Mouse (Mus musculus) ES-E14 (cell line): ENCODE measurements around the gene Hmcn1. TPM values are rescaled to one million over a fixed set of nuclear protein-coding genes. Genes with fewer than 3 reads are reported as not detected.

ENCODE experiments used
- DNase-seq: peaks from one replicate; pipeline ENCODE4 v3.0.0-alpha.2; 2013; ENCODE audit warnings: low read depth, low spot score
- H3K27ac ChIP-seq: 2 replicates; pipeline ENCODE4 v1.5.1; 2012; ENCODE audit warnings: low read depth, mild to moderate bottlenecking, low read length, moderate library complexity, mixed read lengths; ENCODE audit not compliant: poor library complexity, insufficient read depth, severe bottlenecking
- H3K36me3 ChIP-seq: 2 replicates; pipeline ENCODE4 v1.6.1; 2012; ENCODE audit warnings: mild to moderate bottlenecking, low read length, moderate library complexity, mixed read lengths; ENCODE audit not compliant: control insufficient read depth, poor library complexity, insufficient read depth, severe bottlenecking
- H3K4me1 ChIP-seq, 2 experiments: fragments of 150-350 bp in 1 of 2; sonication (generic) in 1 of 2; 2 replicates each; pipeline ENCODE4 v1.6.1; 2012; ENCODE audit warnings: low read length in 2 of 2, mild to moderate bottlenecking in 1 of 2, mixed read lengths in 1 of 2; ENCODE audit not compliant: control insufficient read depth in 2 of 2, insufficient read depth in 2 of 2, poor library complexity in 1 of 2
- H3K4me3 ChIP-seq, 2 experiments: fragments of 150-350 bp in 1 of 2; sonication (generic) in 1 of 2; 2 replicates each; pipeline ENCODE4 v1.5.1; 2012; ENCODE audit warnings: low read length in 2 of 2, low read depth in 1 of 2, mild to moderate bottlenecking in 1 of 2, mixed read lengths in 1 of 2; ENCODE audit not compliant: insufficient read depth in 1 of 2, poor library complexity in 1 of 2, severe bottlenecking in 1 of 2
- H3K9ac ChIP-seq: 2 replicates; pipeline ENCODE4 v1.6.1; 2012; ENCODE audit warnings: low read depth, mild to moderate bottlenecking, low read length, mixed read lengths; ENCODE audit not compliant: poor library complexity, insufficient read depth, severe bottlenecking
- H3K9me3 ChIP-seq: fragments of 150-350 bp; sonication (generic); 2 replicates; pipeline ENCODE4 v1.6.1; 2012; ENCODE audit warnings: low read depth, mild to moderate bottlenecking, low read length; ENCODE audit not compliant: control insufficient read depth, insufficient read depth
- CHD2 ChIP-seq: IDR thresholded peaks from 2 replicates; pipeline ENCODE4 v1.6.1; 2014; ENCODE audit warnings: mild to moderate bottlenecking, low read depth, low read length, inconsistent platforms
- HCFC1 ChIP-seq: IDR thresholded peaks from 2 replicates; pipeline ENCODE4 v1.6.1; 2012; ENCODE audit warnings: low read length, inconsistent platforms, borderline replicate concordance; ENCODE audit not compliant: insufficient read depth
- MAFK ChIP-seq: IDR thresholded peaks from 2 replicates; pipeline ENCODE4 v1.6.1; 2014; ENCODE audit warnings: mild to moderate bottlenecking, low read depth, low read length, inconsistent platforms; ENCODE audit not compliant: insufficient read depth
- ZC3H11A ChIP-seq: IDR thresholded peaks from 2 replicates; pipeline ENCODE4 v1.6.1; 2012; ENCODE audit warnings: low read depth, mild to moderate bottlenecking, inconsistent platforms, low read length, borderline replicate concordance
- ZNF384 ChIP-seq: IDR thresholded peaks from 2 replicates; pipeline ENCODE4 v1.6.1; 2012; ENCODE audit warnings: low read depth, low read length, inconsistent platforms
- in situ Hi-C, 2 experiments: fragments of 600-800 bp; cut with MboI; formaldehyde crosslinking; loops; one replicate each; pipeline ENCODE4 v1.15.1; 2025; ENCODE audit warnings: low sequenced_read_pairs in 2 of 2, inconsistent platforms in 1 of 2; ENCODE audit not compliant: unreplicated experiment in 2 of 2
- total RNA-seq: library from RNA; depleted of rRNA; stranded (reverse); fragments of 300-350 nt; gene quantifications from 2 replicates; pipeline ENCODE4 v1.2.3, GENCODE M21; 2012

Hmcn1 gene
- total RNA-seq, 1 experiment = 1.5 TPM

GRCm38 (mm10) chr1:150759476-150760079 is 233.7 kb downstream of the Hmcn1 start:
- no peak overlapping the region for H3K9ac ChIP-seq
- no peak for DNase-seq

GRCm38 (mm10) chr1:150753920-150754319 is 239.3 kb downstream of the Hmcn1 start:
- H3K9me3 ChIP-seq = no peaks in the 10 kb centered on the region
- no peak overlapping the region for H3K9ac ChIP-seq
- no peak for TF ChIP-seq CHD2
- TF ChIP-seq HCFC1 = no peak
- no peak for TF ChIP-seq ZNF384
- TF ChIP-seq MAFK = no peak
- no peak for TF ChIP-seq ZC3H11A
- H3K4me1 ChIP-seq = no peaks in the 10 kb centered on the region
- DNase-seq = no peak
- no peak overlapping the region for H3K27ac ChIP-seq
- no peak overlapping the region for H3K4me3 ChIP-seq
- in situ Hi-C loops = no loop called here
- no peaks in the 10 kb centered on the region for H3K36me3 ChIP-seq

More at GRCm38 (mm10) chr1:150759476-150760079, 233.7 kb downstream of the Hmcn1 start:
- Histone ChIP-seq H3K9me3 (no peaks in the 10 kb centered on the region), H3K4me1 (no peaks in the 10 kb centered on the region), H3K36me3 (no peaks in the 10 kb centered on the region), H3K27ac (no peak overlapping the region), H3K4me3 (no peak overlapping the region)
- in situ Hi-C loops = no loop called here
- TF ChIP-seq MAFK (no peak), ZNF384 (no peak), CHD2 (no peak), ZC3H11A (no peak), HCFC1 (no peak)

- DNase-seq = no peak
- Histone ChIP-seq H3K9me3 (no peaks in the 10 kb centered on the region), H3K4me1 (no peaks in the 10 kb centered on the region), H3K36me3 (no peaks in the 10 kb centered on the region), H3K27ac (no peak overlapping the region), H3K4me3 (no peak overlapping the region), H3K9ac (no peak overlapping the region)
- TF ChIP-seq MAFK = no peak
- TF ChIP-seq ZNF384 = no peak
- TF ChIP-seq ZC3H11A = no peak
- TF ChIP-seq CHD2 = no peak
- TF ChIP-seq HCFC1 = no peak
- in situ Hi-C loops = no loop called here
These were observed 244.5 kb downstream of the Hmcn1 start for GRCm38 (mm10) chr1:150748783-150749182.

- no peak for DNase-seq
- Histone ChIP-seq H3K27ac (no peak overlapping the region), H3K4me1 (no peaks in the 10 kb centered on the region), H3K4me3 (no peak overlapping the region), H3K9me3 (no peaks in the 10 kb centered on the region), H3K36me3 (no peaks in the 10 kb centered on the region), H3K9ac (no peak overlapping the region)
- no peak for TF ChIP-seq MAFK
- no peak for TF ChIP-seq HCFC1
- TF ChIP-seq CHD2 = no peak
- TF ChIP-seq ZC3H11A = no peak
- no peak for TF ChIP-seq ZNF384
- in situ Hi-C loops = no loop called here
These were observed 245.5 kb downstream of the Hmcn1 start for GRCm38 (mm10) chr1:150747771-150748170.
